Mouse (Mus musculus): ENCODE measurements around the gene Sys1.

Gene Sys1

GRCm38 (mm10) chr2:164435216-164436090, 21.3 kb upstream of the Sys1 start:
- no peak for DNase-seq (ENCODE audit: low read depth)

DNA sequence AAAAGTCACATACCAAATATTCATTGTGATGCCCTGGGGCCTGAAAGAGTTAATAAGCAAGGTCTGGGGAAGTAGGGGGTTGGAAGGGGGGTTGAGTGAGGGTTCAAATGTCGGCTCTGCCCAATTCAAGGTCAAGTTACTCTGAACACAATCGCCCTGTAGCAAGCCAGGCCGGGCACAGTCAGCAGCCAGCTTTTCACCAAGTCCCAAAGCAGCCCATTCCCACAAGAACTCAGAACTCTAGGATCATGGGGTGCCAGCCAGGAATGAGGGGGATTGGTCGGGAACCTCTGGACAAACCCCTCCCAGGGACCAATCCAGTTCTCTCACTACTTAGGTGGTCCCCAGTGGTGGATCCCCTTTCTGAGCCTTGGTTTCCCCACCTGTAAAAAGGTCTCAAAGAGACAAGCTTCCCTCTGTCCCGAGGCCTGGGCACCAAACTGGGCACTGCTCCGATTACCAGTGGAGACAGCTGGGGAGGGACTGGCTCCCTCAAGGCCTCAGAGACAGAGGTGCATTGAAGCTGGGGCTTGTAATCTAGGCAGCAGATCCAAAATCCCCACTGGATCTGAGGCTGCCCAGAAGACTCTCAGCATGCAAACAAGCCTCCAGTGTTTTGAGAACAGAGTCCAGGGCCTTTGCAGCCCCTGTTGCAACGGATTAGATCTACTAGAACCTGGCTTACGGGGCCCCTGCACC, 20.4 kb upstream of the Sys1 start:
- no peak for DNase-seq (ENCODE audit: low read depth)

- no peak for DNase-seq (ENCODE audit: low read depth)
Measured at GRCm38 (mm10) chr2:164436961-164437360, 19.8 kb upstream of the Sys1 start.

GRCm38 (mm10) chr2:164437710-164438109, 19.1 kb upstream of the Sys1 start:
- no peak for DNase-seq (ENCODE audit: low read depth)

GRCm38 (mm10) chr2:164438257-164438656, 18.5 kb upstream of the Sys1 start:
- no peak for DNase-seq (ENCODE audit: low read depth)

DNA sequence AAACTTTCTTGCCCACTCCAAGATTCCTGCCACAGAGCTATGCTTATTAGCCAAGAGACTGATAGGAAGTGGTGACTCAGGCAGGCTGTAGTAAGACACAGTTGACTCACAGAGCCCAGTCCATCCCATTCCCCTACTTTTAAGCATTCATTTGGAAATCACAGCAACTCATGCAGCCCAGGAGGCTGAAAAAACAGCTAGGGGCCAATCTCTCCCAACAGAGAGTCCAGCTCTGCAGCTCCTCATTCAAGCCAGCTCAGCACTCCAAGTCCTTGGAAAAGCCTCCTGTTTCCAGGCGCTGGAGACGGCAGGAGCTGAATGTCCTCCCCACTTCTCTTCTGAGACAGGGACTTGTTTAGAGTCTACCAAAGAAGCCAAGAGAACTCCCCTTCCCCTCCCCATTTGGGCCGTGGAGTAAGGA, 17.8 kb upstream of the Sys1 start:
- peak; percentile 68 for DNase-seq (ENCODE audit: low read depth)

DNA sequence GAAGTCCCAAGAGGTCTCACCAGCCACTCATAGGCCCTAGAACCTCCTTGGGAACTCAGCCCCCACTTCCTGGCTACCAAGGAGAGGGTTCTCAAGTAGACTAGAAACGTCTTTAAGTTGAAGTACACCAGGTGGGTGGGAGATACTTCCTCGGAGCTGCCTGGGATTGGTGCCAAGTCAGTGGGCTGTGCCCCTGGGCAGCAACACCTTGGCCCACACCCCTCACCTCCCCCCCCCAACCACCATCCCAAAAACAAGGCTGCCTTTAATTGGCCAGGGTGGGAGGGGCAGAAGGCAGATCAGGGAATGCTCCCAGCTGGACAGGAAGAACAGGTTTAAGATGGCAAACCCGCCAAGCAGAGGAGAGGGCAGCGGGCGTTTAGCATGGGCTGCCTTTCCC, 16.4 kb upstream of the Sys1 start:
- no peak for DNase-seq (ENCODE audit: low read depth)

DNA sequence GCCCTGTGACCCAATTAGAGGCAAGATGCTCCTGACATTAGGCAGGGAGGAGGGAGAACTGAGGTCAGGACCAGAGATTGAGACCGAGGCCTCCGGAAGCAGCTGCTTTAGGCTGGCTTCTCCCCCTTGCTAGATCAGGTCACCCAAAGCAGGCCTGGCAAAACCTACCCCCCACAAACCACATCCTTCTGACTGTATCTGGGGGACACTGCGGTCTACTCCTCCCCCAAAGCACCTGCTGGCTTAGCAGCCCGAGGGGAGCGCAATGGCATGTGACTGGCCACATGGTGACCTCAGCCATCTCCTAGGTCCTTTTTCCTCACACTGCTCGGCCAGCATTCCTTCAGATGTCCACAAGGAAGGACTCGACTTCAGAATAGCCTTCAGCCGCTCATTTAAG, 15.6 kb upstream of the Sys1 start:
- DNase-seq (ENCODE audit: low read depth), result peak; percentile 95

- DNase-seq (ENCODE audit: low read depth), result no peak
Measured at GRCm38 (mm10) chr2:164441731-164442130, 15.0 kb upstream of the Sys1 start.

- DNase-seq (ENCODE audit: low read depth), result no peak
Measured at GRCm38 (mm10) chr2:164442315-164443050, 14.3 kb upstream of the Sys1 start.

- DNase-seq (ENCODE audit: low read depth), result no peak
Measured at GRCm38 (mm10) chr2:164443051-164443437, 13.7 kb upstream of the Sys1 start.

GRCm38 (mm10) chr2:164443460-164444000, 13.2 kb upstream of the Sys1 start, which contains the start of gene Sdc4:
Gene Sdc4 (minus strand): TSS chr2:164443887.
- DNase-seq (ENCODE audit: low read depth), result no peak

DNA sequence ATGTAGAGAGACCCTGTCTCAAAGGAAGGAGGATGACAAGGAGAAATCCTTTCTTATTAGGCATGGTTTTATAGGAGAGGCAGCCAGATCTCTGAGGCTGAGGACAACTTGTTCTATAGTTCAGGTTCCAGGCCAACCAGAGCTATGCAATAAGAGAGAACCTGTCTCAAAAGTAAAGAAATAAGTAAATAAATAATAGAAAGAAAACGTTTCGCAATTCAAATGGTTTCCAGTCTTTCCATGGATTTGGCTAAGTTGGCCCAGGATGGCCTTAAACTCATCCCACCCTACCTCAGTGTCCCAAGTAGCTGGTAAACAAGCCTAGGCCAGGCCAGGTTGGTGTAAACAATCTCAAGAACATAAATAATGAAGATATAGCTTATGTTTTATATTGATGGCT, 12.1 kb upstream of the Sys1 start:
- DNase-seq (ENCODE audit: low read depth), result no peak

GRCm38 (mm10) chr2:164445399-164446085, 11.2 kb upstream of the Sys1 start:
- no peak for DNase-seq (ENCODE audit: low read depth)

- DNase-seq (ENCODE audit: low read depth), result no peak
Measured at GRCm38 (mm10) chr2:164446086-164446469, 10.7 kb upstream of the Sys1 start.

DNA sequence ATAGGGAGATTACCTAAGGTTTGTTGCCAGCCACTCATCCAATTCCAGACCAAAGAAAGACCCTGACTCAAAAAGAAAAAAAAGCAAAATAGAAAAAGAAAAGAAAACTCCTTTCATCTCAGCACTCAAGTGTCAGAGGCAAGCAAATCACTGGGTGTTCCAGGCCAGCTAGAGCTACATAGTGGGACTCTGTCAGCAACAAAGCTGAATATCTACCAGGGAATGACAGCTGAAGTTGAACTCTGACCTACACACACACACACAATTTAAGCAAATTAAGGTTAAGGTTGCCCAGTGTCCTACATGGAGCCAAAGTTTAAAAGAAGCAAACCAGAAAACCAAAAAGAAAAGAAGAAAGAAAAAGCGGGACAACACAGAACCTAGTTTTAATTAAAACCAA, 8.6 kb upstream of the Sys1 start:
- no peak for DNase-seq (ENCODE audit: low read depth)

- DNase-seq (ENCODE audit: low read depth), result no peak
Measured at GRCm38 (mm10) chr2:164448921-164449320, 7.8 kb upstream of the Sys1 start.

DNA sequence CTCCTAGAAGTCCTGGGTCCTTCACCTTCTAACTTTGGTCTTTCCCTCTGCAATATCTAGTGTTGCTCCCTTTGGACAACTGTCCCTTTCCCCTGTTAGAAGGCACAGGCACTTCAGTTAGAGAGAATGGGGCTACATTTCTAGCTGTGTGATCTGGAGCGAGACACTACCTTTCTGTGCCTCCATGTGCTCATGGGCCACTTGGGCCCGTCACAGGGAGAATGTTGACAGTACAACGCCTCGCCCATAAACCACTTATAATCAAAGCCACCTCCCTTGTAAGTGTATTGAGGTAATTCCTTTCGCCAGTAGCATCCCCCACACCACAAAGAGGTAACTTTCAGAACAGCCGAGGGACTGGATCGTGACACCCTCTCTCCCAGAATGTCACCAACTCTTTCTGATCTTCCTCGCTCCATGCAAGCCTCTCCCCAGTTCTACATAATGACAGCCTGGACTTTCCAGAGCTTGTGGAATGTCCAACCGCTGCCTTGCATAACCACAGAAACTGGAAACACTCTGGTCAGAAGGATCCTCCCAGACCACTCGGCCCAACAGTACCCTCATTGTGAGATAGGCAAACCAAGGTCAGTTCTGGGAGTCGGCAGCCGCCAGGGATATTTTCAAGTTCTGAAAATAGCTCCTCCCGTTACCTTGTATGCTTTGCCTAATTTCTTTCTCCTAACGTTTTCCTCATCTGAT, 7.3 kb upstream of the Sys1 start:
- no peak for DNase-seq (ENCODE audit: low read depth)

DNA sequence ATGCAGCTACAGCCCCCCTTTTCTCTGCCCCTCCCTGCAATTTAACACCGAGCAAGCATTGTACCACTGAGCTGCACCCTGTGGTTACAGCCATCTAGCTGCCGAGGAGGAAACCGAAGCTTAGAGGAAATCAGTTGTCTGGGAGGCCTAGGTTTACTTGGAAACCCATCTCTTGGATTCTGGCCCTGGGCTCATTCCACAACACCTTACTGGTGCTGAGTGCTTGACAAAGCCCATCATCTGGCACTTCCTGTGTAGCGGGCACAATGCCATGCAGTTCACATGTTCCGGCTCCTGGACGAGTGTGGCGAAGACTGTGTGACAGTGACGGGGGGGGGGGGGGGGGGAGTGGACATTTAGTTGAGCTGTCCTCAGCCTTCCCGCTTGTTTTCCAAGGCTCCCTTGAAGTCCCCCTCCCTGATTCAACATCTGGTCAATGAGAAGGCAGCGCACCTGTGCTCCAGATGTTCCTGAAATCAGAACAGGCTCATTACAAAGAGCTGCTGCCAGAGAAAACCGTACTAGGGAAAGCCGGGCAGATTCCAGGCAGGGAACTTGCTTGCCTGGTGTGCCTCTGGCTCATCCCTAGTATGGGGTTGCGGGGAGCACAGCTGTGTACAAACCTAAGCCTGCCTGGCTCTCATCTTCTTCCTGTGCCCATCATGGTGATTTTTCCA, 4.6 kb upstream of the Sys1 start:
- no peak for DNase-seq (ENCODE audit: low read depth)

DNA sequence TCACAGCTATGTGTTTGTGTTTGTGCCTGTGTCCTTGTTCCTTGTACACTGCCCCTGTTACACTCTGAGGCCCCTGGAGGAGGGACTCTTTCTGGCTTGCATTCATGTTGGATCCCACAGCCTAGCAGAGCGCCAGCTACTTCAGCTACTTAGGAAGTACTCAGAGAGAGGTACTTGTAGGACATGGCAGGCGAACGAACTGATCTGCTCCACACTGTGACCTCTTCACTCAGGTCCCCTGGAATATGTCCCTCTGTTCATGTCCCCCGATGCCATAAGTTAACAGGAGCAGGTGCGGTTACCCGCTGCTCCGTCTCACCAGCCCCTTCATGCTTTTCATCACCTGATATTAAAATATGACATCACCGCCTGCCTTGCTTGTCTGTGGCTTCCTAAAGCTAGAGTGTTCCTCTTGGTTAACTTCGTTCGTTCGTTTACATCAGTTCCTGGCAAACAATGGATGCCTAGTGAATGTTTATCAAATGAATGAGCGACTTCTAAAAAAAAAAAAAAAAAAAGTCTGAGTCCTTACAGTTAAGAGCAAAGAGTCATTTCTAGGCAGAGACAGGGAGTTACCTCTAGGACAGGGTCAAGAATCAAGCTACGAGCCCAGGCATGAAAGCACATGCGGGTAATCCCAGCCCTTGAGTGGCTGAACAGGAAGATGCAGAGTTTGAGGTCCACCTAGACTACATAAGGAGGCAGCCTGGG, 3.6 kb upstream of the Sys1 start:
- DNase-seq (ENCODE audit: low read depth), result no peak
